Mouse (Mus musculus) embryonic fibroblast, embryonic 13.5 days (primary cell): Measurements from ENCODE around the gene Gm5767.

Experiments used
- CTCF ChIP-seq: IDR thresholded peaks from 2 replicates; pipeline ENCODE4 v1.5.1; 2011; ENCODE audit warnings: mild to moderate bottlenecking, control low read depth, low read length, moderate library complexity, borderline replicate concordance; ENCODE audit not compliant: insufficient read depth
- POLR2A ChIP-seq: IDR thresholded peaks from 2 replicates; pipeline ENCODE4 v1.6.1; 2011; ENCODE audit warnings: low read depth, mild to moderate bottlenecking, control low read depth, low read length, moderate library complexity

DNA sequence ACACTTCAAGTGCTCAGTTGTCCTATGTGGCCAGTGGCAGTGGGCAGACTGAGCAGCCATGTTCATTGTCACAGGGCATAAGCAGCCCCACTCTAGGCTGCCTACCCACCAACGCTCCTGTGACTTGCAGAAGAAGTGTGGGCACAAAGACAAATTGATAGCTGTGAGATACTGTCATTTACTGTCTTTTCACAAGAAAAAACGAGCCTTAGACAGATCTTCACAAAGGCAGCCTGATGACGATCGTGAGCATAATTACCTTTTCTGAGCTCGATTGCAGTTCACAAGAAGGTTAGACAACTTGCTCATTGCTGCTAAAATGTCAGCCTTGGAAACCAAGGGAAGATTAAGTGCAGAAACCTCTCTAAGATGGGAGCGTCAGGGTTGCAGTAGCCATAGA lies 25.5 kb upstream of the Gm5767 start:
- TF ChIP-seq CTCF, result no peak
- no peak for TF ChIP-seq POLR2A
